Mouse (Mus musculus): ENCODE measurements around the gene Nudt11.
"Not testable (repeated sequence)": the region's sequence is repeated elsewhere in the genome, so short reads cannot be mapped to it uniquely, and the experiment has no call there.

The Nudt11 gene

DNA sequence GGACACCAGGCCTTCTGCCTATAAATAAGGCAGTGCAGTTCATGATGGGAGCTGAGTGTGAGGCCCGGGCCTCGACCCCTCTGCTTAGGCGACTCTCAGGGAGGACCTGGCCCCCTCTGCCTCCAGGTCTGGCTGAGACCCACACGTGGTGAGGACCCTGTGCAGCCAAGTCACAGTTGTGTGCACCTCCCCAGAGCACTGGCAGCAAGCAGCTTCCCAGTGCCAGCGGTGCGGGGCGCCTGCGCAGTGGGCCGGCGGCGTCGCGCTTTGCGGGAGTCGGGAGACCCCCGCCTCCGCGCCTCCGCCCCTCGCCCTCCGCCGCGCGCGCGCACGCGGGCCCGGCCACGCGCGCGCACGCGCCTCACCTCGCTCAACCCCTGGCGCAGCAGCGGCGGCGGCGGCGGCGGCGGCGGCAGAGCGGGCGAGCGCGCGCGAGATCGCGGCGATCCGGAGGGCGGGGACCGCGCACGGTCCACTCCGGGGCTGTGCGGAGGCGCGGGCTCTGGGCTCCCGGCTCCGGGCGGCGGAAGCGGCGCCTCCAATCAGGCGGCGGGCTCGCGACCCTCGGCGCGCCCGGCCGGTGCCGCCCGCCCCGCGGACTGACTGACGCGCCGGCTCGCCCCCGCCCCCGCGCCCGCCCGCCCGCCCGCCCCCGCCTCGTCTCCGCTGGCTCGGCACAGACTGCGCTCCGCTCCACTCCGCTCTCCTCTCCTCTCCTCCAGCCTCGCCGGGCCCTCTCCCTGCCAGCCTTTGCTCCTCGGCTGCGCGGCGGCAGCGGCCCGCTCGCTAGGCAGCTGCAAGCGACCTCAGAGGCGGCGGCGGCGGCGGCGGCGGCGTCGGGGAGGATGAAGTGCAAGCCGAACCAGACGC lies at the start of gene Nudt11:
TSS of gene Nudt11 (plus strand) at position 388 of the 870 bp plus-strand sequence.
- not testable (repeated sequence) for DNase-seq (ENCODE audit: low spot score in 2 of 2)

DNA sequence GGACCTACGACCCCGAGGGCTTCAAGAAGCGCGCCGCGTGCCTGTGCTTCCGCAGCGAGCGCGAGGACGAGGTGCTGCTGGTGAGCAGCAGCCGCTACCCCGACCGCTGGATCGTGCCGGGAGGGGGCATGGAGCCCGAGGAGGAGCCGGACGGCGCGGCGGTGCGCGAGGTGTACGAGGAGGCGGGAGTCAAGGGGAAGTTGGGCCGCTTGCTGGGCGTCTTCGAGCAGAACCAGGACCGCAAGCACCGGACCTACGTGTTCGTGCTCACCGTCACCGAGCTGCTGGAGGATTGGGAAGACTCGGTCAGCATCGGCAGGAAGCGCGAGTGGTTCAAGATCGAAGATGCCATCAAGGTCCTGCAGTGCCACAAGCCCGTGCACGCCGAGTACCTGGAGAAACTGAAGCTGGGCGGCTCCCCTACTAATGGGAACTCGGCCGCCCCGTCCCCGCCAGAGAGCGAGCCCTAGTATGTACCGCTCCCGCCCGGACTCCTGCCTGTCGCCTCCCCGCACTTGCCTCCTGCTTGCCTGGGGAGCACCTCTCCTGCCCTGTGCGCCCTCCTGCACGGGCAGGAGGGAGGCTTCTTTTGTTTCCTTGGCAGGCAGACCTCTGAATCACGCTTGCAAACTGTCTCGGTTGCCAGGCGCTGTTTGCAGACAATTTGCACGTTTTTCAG lies 822 bp downstream of the Nudt11 start:
- DNase-seq (ENCODE audit: low spot score in 2 of 2): not testable (repeated sequence)

DNA sequence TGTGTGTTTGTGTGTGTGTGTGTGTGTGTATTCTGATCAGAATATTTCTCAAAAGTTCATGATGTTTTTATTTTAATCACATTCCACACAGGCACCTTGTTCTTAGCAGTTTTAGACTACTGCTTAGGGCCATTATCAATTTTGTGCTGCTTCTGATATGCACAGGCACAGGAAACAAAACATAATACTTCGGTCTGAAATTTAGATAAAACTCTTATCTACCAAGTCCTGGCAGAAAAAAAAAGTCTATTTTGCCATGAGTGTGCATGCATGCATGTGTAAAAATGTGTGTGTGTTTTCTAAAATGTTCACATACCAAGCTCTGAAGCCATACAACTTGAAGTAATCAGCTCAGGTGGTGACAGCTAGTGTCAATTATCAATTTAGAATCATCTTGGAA lies 14.3 kb downstream of the Nudt11 start:
- DNase-seq (ENCODE audit: low spot score in 2 of 2): no peak

DNA sequence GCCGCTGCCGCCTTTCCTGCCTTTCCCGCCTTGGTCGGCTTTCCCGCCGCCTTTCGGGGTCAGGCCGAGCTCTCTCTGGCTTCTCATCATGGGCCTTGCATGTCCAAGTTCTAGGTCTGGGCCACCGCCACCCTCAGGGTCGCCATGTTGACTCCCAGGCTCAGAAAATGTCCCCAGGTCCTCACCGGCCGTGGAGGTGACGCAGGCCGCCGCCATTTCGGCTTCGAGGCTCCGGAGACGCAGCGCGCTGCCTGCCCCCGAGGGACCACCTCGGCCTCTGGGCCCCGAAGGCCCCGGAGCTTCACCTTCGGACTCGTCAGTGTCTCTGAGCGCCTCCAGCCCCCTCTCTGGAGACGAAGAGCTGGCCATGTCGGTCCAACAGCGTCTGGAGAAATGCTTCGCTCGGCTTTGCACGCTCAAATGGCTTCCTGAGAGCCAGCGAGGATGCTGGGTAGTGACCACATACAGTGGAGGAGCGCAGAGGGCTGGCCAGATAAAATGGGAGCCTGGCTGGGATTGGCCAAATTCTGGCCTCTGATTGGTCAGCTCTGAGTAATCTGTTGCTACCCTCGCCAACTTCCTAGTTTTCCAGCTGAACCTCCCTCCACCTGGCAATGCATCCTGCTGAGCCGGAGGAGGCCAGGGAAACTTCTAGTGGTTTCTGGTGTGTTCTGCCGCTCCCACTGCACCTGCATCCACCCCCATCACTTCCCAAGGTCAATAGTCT lies 35.9 kb downstream of the Nudt11 start, which contains the start of gene AU022751:
TSS of gene AU022751 (minus strand) at position 466 of the 727 bp plus-strand sequence.
- DNase-seq (ENCODE audit: low spot score in 2 of 2): no peak

DNA sequence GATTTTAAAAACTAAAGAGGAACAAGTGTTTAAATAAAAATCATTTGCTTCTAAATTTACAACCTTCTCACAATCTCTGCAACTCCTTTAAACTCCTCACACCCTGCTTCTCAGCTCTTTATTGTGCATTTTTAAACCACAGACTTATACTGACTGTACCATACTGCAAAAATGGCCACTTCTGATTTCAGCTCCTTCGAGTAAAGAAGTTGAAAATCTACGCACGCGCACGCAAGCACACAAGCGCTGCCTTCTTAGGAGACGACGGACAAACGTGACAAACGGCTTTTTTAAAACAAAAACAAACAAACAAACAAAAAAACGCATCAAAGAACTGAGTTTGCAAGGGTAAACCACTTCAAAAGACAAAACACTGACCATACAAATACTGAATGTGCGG lies 44.3 kb downstream of the Nudt11 start:
- no peak for DNase-seq (ENCODE audit: low spot score in 2 of 2)

DNA sequence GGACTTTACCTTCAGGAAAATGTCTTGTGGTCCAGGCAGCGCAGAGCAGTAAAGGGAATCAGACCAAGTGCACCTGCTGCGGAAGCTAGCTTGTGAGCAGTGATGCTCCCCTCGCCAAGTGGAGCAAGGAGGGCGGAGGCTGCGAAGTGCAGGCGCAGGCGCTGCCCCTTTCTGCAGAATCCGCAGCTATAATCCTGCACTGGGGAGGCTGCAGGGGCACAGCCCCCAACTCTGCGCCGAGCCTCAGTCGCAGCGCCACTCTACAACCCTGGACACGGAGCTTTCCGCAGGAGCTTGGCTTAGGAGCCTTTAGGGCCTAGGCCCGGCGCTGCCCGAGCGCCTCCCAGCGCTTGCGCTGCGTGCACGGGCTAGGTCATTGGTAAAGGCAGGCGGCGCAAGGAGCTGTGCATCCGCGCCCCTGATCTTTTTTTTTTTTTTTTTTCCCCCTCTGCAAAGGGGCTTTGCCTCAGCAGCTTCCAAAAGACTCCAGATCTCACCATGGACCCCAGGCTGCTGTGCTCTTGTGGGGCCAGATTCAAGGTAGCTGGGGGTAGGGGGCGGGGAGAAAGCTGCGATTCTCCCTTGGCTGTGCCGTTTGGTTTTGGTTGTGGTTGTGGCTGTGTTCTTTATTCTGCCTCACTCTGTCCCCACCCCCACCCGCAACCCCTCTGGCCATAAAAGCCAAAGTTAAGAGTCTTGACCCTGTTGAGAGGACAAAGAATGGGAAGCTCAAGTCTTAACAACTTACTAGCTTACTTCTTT lies 44.9 kb downstream of the Nudt11 start:
- DNase-seq (ENCODE audit: low spot score in 2 of 2): no peak
